Mouse (Mus musculus) testis, adult 2 months (tissue): ENCODE data around the gene Cysrt1.

ENCODE experiments used
- CTCF ChIP-seq: fragments of 200-500 bp; IDR thresholded peaks from 2 replicates; pipeline ENCODE4 v1.5.1; 2012; ENCODE audit warnings: low read depth, mild to moderate bottlenecking, inconsistent platforms, low read length, moderate library complexity; ENCODE audit not compliant: control insufficient read depth, insufficient read depth, insufficient replicate concordance
- POLR2A ChIP-seq: fragments of 200-500 bp; IDR thresholded peaks from 2 replicates; pipeline ENCODE4 v1.6.1; 2012; ENCODE audit warnings: low read depth, mild to moderate bottlenecking, inconsistent platforms, low read length, moderate library complexity; ENCODE audit not compliant: control insufficient read depth

DNA sequence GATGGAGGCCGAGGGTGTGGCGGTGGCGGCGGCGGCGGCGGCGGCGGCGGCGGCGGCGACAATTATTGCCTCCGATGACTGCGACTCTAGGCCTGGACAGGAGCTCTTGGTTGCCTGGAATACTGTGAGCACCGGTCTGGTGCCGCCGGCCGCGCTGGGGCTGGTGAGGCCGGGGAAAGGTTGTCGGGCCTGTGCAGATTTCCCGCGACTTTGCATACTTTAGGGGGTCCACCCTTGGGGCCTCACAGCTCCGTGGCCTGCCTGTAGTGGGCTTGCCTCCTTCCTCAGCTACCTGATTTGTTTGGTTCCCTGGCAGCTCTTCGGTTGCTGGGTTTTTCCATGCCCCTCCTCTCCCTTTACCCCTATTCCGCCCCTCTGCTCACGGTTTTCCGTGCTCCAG, 30.3 kb upstream of the Cysrt1 start:
- TF ChIP-seq CTCF = no peak
- no peak for TF ChIP-seq POLR2A
